Mouse (Mus musculus) forebrain, embryonic 13.5 days (tissue): ENCODE results near the gene Zfp580. TPM values are rescaled to one million over a fixed set of nuclear protein-coding genes. Genes with fewer than 3 reads are reported as not detected.

ENCODE experiments used
- ATAC-seq: fragments of 200-750 bp; cut with Nextera tagmentation; 2 replicates; pipeline ENCODE4 v1.8.0; 2017
- H3K27ac ChIP-seq: fragments of 300-500 bp; sonication (generic); 2 replicates; pipeline ENCODE4 v1.5.1; 2015; ENCODE audit warnings: inconsistent platforms, mild to moderate bottlenecking, moderate library complexity
- H3K27me3 ChIP-seq: fragments of 300-500 bp; sonication (generic); 2 replicates; pipeline ENCODE4 v1.6.1; 2015; ENCODE audit warnings: mild to moderate bottlenecking, inconsistent platforms
- H3K36me3 ChIP-seq: fragments of 300-500 bp; sonication (generic); 2 replicates; pipeline ENCODE4 v1.6.1; 2015; ENCODE audit warnings: mild to moderate bottlenecking, inconsistent platforms; ENCODE audit not compliant: poor library complexity, severe bottlenecking
- H3K4me1 ChIP-seq: fragments of 300-500 bp; sonication (generic); 2 replicates; pipeline ENCODE4 v1.6.1; 2015; ENCODE audit warnings: inconsistent platforms
- H3K4me2 ChIP-seq: fragments of 300-500 bp; sonication (generic); 2 replicates; pipeline ENCODE4 v1.6.1; 2015; ENCODE audit warnings: inconsistent platforms, mild to moderate bottlenecking, moderate library complexity
- H3K4me3 ChIP-seq: fragments of 300-500 bp; sonication (generic); 2 replicates; pipeline ENCODE4 v1.5.1; 2015; ENCODE audit warnings: mild to moderate bottlenecking, inconsistent platforms
- H3K9ac ChIP-seq: fragments of 300-500 bp; sonication (generic); 2 replicates; pipeline ENCODE4 v1.6.1; 2015; ENCODE audit warnings: mild to moderate bottlenecking, inconsistent platforms
- H3K9me3 ChIP-seq: fragments of 300-500 bp; sonication (generic); replicated peaks from 2 replicates; pipeline ENCODE4 v1.6.1; 2016; ENCODE audit warnings: inconsistent platforms
- WGBS: fragments of 180-500 bp; shearing (Covaris S2); methylation state at CpG from one replicate; pipeline ENCODE4 v1.1.7; 2015; 5-methylcytosine and 5-hydroxymethylcytosine counted together
- polyA plus RNA-seq: library from polyadenylated mRNA; unstranded; fragments of >200 nt; fragmentation: Nextera tagmentation; extraction: Ambion mirVana; gene quantifications from 2 replicates; pipeline ENCODE4 v1.2.1, GENCODE M21; 2015

Zfp580 gene
- polyA plus RNA-seq, 1 experiment from 2014 or later: 45.6 TPM

DNA sequence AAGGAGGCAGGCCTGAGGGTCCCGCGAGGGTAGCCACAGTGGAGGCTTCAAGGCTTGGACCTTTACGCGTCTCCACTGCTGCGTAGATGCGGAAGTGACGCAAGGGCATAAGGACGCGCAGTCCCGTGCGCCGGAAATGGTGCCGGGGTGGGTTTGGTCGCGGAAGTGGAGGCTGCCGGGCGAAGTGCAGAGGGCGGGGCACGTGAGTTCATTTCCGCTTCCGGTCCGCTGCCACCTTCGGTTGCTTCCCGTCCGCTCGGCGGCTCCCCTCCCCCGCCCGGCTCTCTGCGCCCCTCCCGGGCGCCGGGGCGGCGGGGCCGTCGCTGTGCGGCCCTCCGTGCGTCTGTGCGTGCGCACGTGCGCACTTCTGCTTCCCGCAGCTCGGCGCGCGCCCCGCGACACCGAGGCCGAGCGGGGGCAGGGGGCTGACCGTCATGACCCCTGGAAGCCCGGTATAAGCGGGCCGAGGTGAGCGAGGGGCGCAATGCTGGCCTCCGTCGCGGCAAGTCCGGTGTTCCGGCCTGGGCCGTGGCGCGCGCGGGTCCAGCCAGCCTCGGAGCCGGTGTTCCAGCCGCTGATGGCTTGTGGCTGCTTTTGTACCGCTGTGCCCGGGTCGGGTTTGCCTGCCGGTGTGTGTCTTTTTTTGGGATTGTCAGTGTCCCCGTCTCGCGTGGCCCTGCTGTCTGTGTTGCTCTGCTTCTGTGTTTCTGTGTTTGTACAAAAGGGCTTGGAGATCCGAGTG, 28.8 kb downstream of the Zfp580 start, which contains the start of gene Epn1:
Gene Epn1 (plus strand): TSS at position 226 of the 742 bp plus-strand sequence.
- Histone ChIP-seq H3K4me1 (peaks cover 20% of the 10 kb centered on the region), H3K36me3 (peaks cover 63% of the 10 kb centered on the region), H3K4me3 (peak within 1 kb of the TSS; percentile 98), H3K9me3 (no peaks in the 10 kb centered on the region), H3K4me2 (peak within 1 kb of the TSS; percentile 93), H3K27me3 (no peaks in the 10 kb centered on the region), H3K27ac (peak within 1 kb of the TSS; percentile 88), H3K9ac (peak within 1 kb of the TSS; percentile 99)
- WGBS: 1% methylated on average over 40 of the region's 81 CpGs
- peak; percentile 98 for ATAC-seq

DNA sequence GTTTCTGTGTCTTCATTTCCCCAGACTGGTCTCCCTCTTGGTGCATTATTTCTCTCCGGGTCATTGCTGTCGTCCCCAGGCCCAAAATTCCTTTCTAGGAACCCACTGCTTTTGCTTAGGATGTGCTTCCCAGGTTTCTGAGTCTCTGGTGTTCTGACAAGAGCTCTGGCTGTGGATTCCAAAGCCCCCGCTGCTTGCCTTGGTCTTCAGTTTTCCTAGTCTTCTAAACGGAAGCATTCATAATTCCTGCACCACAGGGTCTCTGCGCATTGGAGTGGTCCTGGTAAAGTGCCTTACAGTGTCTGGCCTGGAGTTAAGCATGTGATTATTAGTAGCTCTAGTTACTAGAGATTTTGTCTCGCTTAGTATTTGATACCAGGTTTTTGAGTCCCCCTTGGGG, 29.5 kb downstream of the Zfp580 start:
- WGBS: 21% methylated on average over 6 of the region's 6 CpGs
- Histone ChIP-seq H3K27me3 (no peaks in the 10 kb centered on the region), H3K4me3 (peak overlapping the region; percentile 98), H3K9me3 (no peaks in the 10 kb centered on the region), H3K4me2 (peak overlapping the region; percentile 93), H3K36me3 (peaks cover 63% of the 10 kb centered on the region), H3K9ac (peak overlapping the region; percentile 99), H3K4me1 (peaks cover 20% of the 10 kb centered on the region), H3K27ac (peak overlapping the region; percentile 88)
- ATAC-seq: no peak

DNA sequence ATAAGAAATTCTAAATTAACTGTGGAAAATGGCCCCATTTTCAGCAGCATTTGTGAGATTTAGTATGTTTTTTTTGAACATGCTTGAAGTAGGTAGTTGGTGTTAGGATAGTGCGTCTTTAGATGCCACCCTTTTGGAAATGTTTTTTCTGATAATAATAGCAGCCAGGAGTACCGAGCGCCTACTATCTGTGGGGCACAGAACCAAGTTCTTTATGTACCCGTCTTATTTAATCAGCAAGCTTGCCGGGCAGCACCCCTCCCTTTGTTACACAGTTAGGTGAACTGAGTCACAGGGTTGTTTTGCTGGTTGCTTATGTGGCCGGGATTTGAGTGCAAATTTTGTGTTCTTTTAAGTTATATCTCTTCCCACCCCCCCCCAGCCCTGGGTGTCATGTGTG, 29.9 kb downstream of the Zfp580 start:
- no peak for ATAC-seq

DNA sequence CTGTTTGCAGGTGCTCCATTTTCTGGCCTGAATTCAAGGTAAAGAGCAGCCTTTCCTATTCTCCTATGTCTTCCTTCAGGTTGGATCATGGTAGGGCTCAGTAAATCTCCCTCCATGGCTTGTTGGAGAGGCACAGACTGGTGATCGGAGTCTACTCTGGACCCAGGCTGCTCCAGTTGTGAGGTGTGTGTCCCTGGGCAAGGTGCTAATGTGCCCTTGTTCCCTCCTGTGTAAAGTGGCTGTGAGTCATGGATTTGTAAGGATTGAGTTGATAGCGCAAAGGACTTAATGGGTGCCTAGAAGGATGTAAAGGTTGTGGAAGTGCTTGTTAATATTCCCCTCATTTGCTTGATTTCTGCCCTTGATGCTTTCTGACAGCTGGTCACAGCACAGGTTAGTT, 30.6 kb downstream of the Zfp580 start:
- Histone ChIP-seq H3K36me3 (peaks cover 59% of the 10 kb centered on the region), H3K4me3 (0 out of 2 replicates have a peak overlapping the region, but pooled peaks have one; percentile 98), H3K27ac (no peak overlapping the region), H3K9ac (no peak overlapping the region), H3K27me3 (no peaks in the 10 kb centered on the region), H3K9me3 (no peaks in the 10 kb centered on the region), H3K4me1 (peaks cover 20% of the 10 kb centered on the region), H3K4me2 (peak overlapping the region; percentile 93; the same call in 1 of the 2 replicates)
- ATAC-seq: no peak
- WGBS: 94% methylated on average over 2 of the region's 2 CpGs

More for the DNA sequence above, 29.9 kb downstream of the Zfp580 start:
- H3K27ac ChIP-seq: no peak overlapping the region
- H3K9ac ChIP-seq: peak overlapping the region; percentile 99
- no peaks in the 10 kb centered on the region for H3K9me3 ChIP-seq
- peak overlapping the region; percentile 93 for H3K4me2 ChIP-seq
- peak overlapping the region; percentile 98 for H3K4me3 ChIP-seq
- 67% methylated on average over 6 of the region's 6 CpGs for WGBS
- no peaks in the 10 kb centered on the region for H3K27me3 ChIP-seq
- H3K4me1 ChIP-seq: peaks cover 20% of the 10 kb centered on the region
- H3K36me3 ChIP-seq: peaks cover 63% of the 10 kb centered on the region

DNA sequence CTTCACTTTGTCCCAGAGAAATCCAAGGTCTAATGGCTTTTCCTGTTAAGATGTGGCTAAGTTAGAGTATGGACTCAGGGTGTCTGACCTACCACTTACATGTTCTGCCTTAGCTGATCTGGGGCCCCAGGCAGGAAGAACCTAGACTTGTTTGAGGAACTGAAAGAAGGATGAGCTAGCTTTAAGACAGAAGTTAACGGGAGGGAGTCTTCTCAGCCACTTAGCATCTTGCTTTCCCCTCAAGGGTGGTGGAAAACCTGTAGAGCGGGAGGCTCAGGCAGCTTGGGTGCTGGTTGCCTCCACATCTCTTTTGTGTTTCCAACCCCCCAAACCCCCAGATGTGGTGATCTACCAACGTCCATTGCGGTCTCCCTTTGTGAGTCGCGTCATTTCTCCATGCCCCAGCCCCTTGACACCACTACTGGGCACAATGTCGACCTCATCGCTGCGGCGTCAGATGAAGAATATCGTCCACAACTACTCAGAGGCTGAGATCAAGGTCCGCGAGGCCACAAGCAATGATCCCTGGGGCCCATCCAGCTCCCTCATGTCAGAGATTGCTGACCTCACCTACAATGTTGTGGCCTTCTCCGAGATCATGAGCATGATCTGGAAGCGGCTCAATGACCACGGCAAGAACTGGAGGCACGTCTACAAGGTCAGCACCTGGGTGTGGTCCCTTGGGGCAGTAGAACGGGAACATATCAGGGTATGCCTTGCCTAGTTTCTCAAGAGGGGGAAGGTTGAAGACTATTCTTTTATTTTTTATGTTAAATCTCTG, 32.2 kb downstream of the Zfp580 start:
- Histone ChIP-seq H3K4me2 (no peak overlapping the region), H3K27me3 (no peaks in the 10 kb centered on the region), H3K4me3 (no peak overlapping the region), H3K4me1 (peaks cover 26% of the 10 kb centered on the region), H3K9me3 (no peaks in the 10 kb centered on the region), H3K9ac (no peak overlapping the region), H3K36me3 (peaks cover 47% of the 10 kb centered on the region), H3K27ac (no peak overlapping the region)
- WGBS: 94% methylated on average over 18 of the region's 18 CpGs
- no peak for ATAC-seq

DNA sequence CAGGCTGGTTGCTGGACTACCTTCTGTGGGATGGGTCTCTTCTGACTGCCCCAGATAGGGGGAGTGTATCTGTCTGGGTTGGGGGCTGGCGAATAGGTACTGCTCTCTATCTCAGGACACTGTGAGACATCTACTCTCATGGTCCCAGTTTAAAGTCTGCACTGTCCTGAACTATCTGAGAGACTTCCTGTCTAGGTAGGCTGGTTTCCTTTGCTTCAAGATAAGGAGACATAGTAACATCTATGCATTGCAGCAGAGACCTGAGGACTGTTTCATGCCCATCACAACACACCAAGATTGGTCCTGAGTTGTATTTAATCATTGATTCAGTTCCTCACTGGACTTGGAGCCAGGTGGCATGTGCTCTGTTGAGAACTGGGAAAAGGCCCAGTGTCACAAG, 34.2 kb downstream of the Zfp580 start:
- Histone ChIP-seq H3K4me2 (no peak overlapping the region), H3K36me3 (peaks cover 54% of the 10 kb centered on the region), H3K9me3 (no peaks in the 10 kb centered on the region), H3K4me1 (peaks cover 26% of the 10 kb centered on the region), H3K27me3 (no peaks in the 10 kb centered on the region), H3K4me3 (no peak overlapping the region), H3K27ac (no peak overlapping the region), H3K9ac (no peak overlapping the region)
- 91% methylated on average over 1 of the region's 1 CpGs for WGBS
- ATAC-seq: no peak

DNA sequence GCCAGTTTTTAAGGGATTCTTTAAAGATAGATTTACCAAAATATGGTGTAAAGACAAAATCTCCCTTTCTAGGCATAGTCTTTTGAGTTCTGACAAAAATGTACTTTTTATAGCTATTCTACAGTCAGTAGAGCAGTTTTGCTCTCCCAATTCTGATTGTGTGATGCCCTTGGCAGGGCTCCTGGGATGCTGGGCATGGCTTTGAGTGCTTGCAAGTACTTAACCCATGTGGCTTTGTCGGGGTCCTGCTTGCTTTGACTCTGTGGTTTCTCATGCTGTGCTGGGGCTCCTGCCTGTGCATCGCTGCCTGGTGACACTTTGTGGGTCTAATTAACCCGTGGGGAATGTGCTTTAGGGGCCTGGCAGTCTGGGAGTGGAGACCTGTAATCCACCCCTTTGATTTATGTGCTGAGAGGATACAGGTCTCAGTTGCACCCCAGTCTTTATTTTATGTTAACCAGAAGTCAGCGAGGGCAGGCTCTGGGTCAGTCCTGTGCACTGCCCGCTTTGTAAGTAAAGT, 35.6 kb downstream of the Zfp580 start:
- Histone ChIP-seq H3K36me3 (peaks cover 65% of the 10 kb centered on the region), H3K4me3 (no peak overlapping the region), H3K9ac (no peak overlapping the region), H3K27ac (no peak overlapping the region), H3K27me3 (no peaks in the 10 kb centered on the region), H3K4me2 (no peak overlapping the region), H3K4me1 (peaks cover 14% of the 10 kb centered on the region), H3K9me3 (no peaks in the 10 kb centered on the region)
- no peak for ATAC-seq
- 83% methylated on average over 5 of the region's 5 CpGs for whole genome bisulfite sequencing

DNA sequence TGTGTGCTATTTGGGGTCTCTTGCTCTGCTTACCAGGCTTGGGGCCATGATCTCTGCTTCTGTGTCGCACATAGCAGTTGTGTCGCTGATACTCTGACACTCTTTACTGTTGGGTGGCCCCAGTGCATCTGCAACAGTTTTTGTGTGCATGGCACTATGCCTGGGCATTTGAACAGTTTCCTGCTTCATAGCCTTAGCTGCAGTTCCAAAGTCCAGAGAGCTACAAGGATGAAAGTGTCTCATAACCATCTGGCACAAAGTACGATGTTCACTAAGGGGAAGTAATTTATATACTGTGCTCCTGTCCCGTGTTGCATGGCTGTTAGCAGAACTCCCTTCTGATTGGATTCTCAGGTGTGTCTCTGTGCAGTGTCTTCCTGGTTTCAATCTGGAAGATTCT, 36.5 kb downstream of the Zfp580 start:
- H3K9ac ChIP-seq: no peak overlapping the region
- 90% methylated on average over 4 of the region's 4 CpGs for WGBS
- no peak for ATAC-seq
- H3K4me3 ChIP-seq: no peak overlapping the region
- peaks cover 8% of the 10 kb centered on the region; the same call in 1 of the 2 replicates for H3K4me1 ChIP-seq
- no peak overlapping the region for H3K4me2 ChIP-seq
- H3K36me3 ChIP-seq: peaks cover 72% of the 10 kb centered on the region
- H3K27ac ChIP-seq: no peak overlapping the region
- H3K27me3 ChIP-seq: no peaks in the 10 kb centered on the region
- H3K9me3 ChIP-seq: no peaks in the 10 kb centered on the region

DNA sequence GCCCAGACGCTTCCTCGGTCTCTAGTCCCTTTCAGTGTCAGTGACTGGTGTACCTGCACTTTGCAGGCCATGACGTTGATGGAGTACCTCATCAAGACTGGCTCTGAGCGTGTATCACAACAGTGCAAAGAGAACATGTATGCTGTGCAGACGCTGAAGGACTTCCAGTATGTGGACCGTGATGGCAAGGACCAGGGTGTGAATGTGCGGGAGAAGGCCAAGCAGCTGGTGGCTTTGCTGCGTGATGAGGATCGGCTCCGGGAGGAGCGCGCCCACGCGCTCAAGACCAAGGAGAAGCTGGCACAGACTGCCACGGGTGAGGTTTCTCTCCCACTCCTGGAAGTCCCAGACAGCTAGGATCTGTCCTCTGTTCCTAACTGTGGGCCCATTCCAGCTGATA, 38.5 kb downstream of the Zfp580 start:
- Histone ChIP-seq H3K4me1 (peaks cover 8% of the 10 kb centered on the region; the same call in 1 of the 2 replicates), H3K9ac (no peak overlapping the region), H3K4me2 (no peak overlapping the region), H3K27me3 (no peaks in the 10 kb centered on the region), H3K9me3 (no peaks in the 10 kb centered on the region), H3K36me3 (peaks cover 75% of the 10 kb centered on the region), H3K4me3 (no peak overlapping the region), H3K27ac (no peak overlapping the region)
- 96% methylated on average over 15 of the region's 15 CpGs for WGBS
- ATAC-seq: no peak

DNA sequence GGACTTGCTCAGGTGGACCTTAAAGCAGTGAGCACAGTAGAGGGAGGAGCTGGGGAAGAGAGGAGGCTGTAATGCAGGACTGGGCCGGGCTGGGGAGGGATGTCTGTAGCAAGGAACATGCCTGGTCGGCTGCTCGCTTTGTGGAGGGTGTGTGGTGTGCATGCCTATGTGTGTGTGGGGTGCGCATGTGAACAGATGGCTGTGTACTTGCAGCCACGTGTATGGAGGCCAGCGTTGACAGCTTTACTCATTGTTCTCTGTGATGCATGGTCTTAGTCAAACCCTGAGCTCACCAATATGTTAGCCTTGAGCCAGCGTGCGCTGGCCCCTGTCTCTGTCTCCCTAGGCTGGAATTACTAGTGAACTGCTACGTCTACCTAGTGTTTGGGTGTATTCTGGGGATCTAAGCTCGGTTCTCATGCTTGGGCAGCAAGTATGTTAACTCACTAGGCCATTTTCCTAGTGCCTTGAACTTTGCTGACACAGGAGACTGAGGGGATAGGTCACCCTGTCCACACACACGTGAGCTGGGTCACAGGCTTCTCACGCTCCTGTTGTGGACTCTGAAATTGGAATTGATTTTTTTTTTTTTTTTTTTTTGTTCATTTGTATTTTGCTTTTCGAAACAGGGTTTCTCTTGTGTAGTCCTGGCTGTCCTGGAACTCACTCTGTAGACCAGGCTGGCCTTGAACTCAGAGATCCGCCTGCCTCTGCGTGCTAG, 39.8 kb downstream of the Zfp580 start:
- H3K9ac ChIP-seq: no peak overlapping the region
- H3K4me3 ChIP-seq: no peak overlapping the region
- no peak for ATAC-seq
- H3K9me3 ChIP-seq: no peaks in the 10 kb centered on the region
- peaks cover 76% of the 10 kb centered on the region for H3K36me3 ChIP-seq
- 92% methylated on average over 15 of the region's 15 CpGs for WGBS
- peaks cover 8% of the 10 kb centered on the region; the same call in 1 of the 2 replicates for H3K4me1 ChIP-seq
- H3K27ac ChIP-seq: no peak overlapping the region
- H3K4me2 ChIP-seq: no peak overlapping the region
- H3K27me3 ChIP-seq: no peaks in the 10 kb centered on the region

DNA sequence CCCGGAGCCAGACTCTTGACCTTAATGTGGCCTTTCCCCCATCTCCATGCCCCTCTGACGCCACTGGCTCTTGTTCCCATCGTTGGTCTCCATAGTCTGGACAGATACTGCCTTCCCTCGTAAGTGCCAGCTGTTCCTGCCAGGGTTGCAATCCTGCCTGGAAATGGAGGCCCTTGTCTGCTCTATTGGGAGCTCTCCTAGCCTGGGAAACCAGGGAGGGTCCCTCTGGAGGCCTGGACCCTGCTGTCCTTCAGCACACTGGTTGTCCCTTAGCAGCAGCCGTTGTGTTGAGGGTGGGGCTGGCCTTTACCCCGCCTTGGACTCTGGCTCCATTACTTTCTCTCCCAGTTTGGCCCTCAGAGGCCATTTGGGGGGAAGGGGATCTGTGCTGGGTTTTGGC, 41.0 kb downstream of the Zfp580 start:
- Histone ChIP-seq H3K4me3 (no peak overlapping the region), H3K36me3 (peaks cover 86% of the 10 kb centered on the region), H3K9me3 (no peaks in the 10 kb centered on the region), H3K27me3 (no peaks in the 10 kb centered on the region), H3K4me2 (no peak overlapping the region), H3K9ac (no peak overlapping the region), H3K4me1 (peaks cover 8% of the 10 kb centered on the region; the same call in 1 of the 2 replicates), H3K27ac (no peak overlapping the region)
- ATAC-seq: no peak
- 88% methylated on average over 6 of the region's 6 CpGs for WGBS
